In the genomic region with DNA sequence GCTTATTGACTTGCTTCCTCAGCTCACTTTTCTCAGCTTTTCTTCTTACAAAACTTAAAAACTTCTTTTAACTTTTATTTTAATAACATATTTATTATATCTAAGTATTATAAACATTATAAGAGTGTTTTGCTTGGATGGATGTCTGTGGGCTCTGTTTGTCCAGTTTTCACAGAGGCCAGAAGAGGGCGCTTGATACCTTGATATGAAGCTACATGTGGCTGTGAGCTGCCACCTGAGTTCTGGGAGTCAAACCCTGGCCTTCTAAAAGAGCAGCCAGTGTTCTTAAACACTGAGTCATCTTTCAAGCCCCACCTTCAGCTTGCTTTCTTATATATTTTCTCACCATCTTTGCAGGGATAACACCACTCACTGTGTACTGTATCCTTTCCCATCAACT, we compare ENCODE assay signal across 8 mouse cellular contexts.
DNase-seq lines count a peak whose midpoint lies in the region; ATAC-seq lines count a peak whose summit lies in the region.
"Had no signal": no experiment of that assay in that cellular context is flagged by ENCODE, and none has a peak within 500 bp of the region (broad histone marks: within the 10 kb centered on the region; RNA-seq: fewer than 3 reads in every experiment).

No protein-coding gene starts in this region.

- no peak overlapping the region for H3K27ac ChIP-seq in hindbrain, embryonic 10.5 days
- no peak overlapping the region for H3K27ac ChIP-seq in hindbrain, embryonic 12.5 days
- H3K27ac ChIP-seq: limb, embryonic 13.5 days had no signal

- 3% methylated on average over 1 of the region's 1 CpGs for WGBS in hindbrain, embryonic 10.5 days
- WGBS in hindbrain, embryonic 12.5 days = 7% methylated on average over 1 of the region's 1 CpGs

- intact Hi-C loops in left cerebral cortex, postnatal 4 days (cut with DNase I) = no loop called here

- no peaks in the 10 kb centered on the region for H3K27me3 ChIP-seq in hindbrain, embryonic 10.5 days (ENCODE audit: insufficient read depth, poor library complexity, severe bottlenecking)
- H3K27me3 ChIP-seq in hindbrain, embryonic 12.5 days = no peaks in the 10 kb centered on the region
- H3K27me3 ChIP-seq: limb, embryonic 13.5 days had no signal

- no peaks in the 10 kb centered on the region for H3K36me3 ChIP-seq in hindbrain, embryonic 10.5 days
- H3K36me3 ChIP-seq in hindbrain, embryonic 12.5 days = no peaks in the 10 kb centered on the region
- H3K36me3 ChIP-seq: limb, embryonic 13.5 days had no signal

- H3K4me1 ChIP-seq in hindbrain, embryonic 10.5 days (replicated peaks) = no peaks in the 10 kb centered on the region
- H3K4me1 ChIP-seq in hindbrain, embryonic 12.5 days = no peaks in the 10 kb centered on the region
- H3K4me1 ChIP-seq: limb, embryonic 13.5 days had no signal

- H3K4me3 ChIP-seq in hindbrain, embryonic 10.5 days = no peak overlapping the region
- no peak overlapping the region for H3K4me3 ChIP-seq in hindbrain, embryonic 12.5 days
- H3K4me3 ChIP-seq: limb, embryonic 13.5 days had no signal

- peak; percentile 3 for DNase-seq in hindbrain, embryonic 10.5 days (ENCODE audit: low spot score)
- peak; percentile 3 for DNase-seq in urinary bladder, postnatal 14 days (ENCODE audit: low spot score)
- no peak for DNase-seq in urinary bladder, postnatal 25 days (ENCODE audit: low spot score)
- DNase-seq in embryo, embryonic 10 days (ENCODE audit: low spot score) = peak; percentile 55
- DNase-seq in left cerebral cortex, postnatal 4 days = peak; percentile 18
- DNase-seq in yolk sac, embryonic 10.5 days (ENCODE audit: low spot score) = peak; percentile 5

- H3K9me3 ChIP-seq in hindbrain, embryonic 10.5 days = no peaks in the 10 kb centered on the region
- H3K9me3 ChIP-seq in hindbrain, embryonic 12.5 days (replicated peaks) = no peaks in the 10 kb centered on the region
- H3K9me3 ChIP-seq: limb, embryonic 13.5 days had no signal

- H3K4me2 ChIP-seq in hindbrain, embryonic 12.5 days (replicated peaks) = no peak overlapping the region
- H3K4me2 ChIP-seq: limb, embryonic 13.5 days had no signal

- no peak for ATAC-seq in hindbrain, embryonic 12.5 days (ENCODE audit: low FRiP score)

- no peak overlapping the region for H3K9ac ChIP-seq in hindbrain, embryonic 12.5 days
- H3K9ac ChIP-seq: limb, embryonic 13.5 days had no signal
